Mouse (Mus musculus) intestine, embryonic 14.5 days (tissue): Measurements from ENCODE around the gene Comt. TPM values are rescaled to one million over a fixed set of nuclear protein-coding genes. Genes with fewer than 3 reads are reported as not detected.

Source experiments
- ATAC-seq: fragments of 200-750 bp; cut with Nextera tagmentation; replicated peaks from 2 replicates; pipeline ENCODE4 v1.8.0; 2017; ENCODE audit warnings: low read depth, moderate number of reproducible peaks, moderate TSS enrichment, moderate library complexity; ENCODE audit not compliant: low FRiP score, low TSS enrichment
- DNase-seq: peaks from one replicate; pipeline ENCODE4 v3.0.0-alpha.2; 2018; ENCODE audit warnings: low spot score
- H3K27ac ChIP-seq: fragments of 300-500 bp; sonication (generic); 2 replicates; pipeline ENCODE4 v1.5.1; 2014; ENCODE audit warnings: low read depth, mild to moderate bottlenecking, control low read depth
- H3K27me3 ChIP-seq: fragments of 300-500 bp; sonication (generic); replicated peaks from 2 replicates; pipeline ENCODE4 v1.6.1; 2014; ENCODE audit warnings: low read length, control low read depth; ENCODE audit not compliant: control insufficient read depth, insufficient read depth
- H3K36me3 ChIP-seq: fragments of 300-500 bp; sonication (generic); 2 replicates; pipeline ENCODE4 v1.6.1; 2014; ENCODE audit warnings: low read length, control low read depth; ENCODE audit not compliant: control insufficient read depth, insufficient read depth
- H3K4me1 ChIP-seq: fragments of 300-500 bp; sonication (generic); replicated peaks from 2 replicates; pipeline ENCODE4 v1.6.1; 2014; ENCODE audit warnings: low read length, control low read depth, mixed read lengths; ENCODE audit not compliant: control insufficient read depth, insufficient read depth
- H3K4me2 ChIP-seq: fragments of 300-500 bp; sonication (generic); 2 replicates; pipeline ENCODE4 v1.6.1; 2014; ENCODE audit warnings: low read length
- H3K4me3 ChIP-seq: fragments of 300-500 bp; sonication (generic); 2 replicates; pipeline ENCODE4 v1.5.1; 2014; ENCODE audit warnings: low read depth, low read length, control low read depth, mixed read lengths
- H3K9ac ChIP-seq: fragments of 300-500 bp; sonication (generic); 2 replicates; pipeline ENCODE4 v1.6.1; 2014; ENCODE audit warnings: mild to moderate bottlenecking, low read length
- H3K9me3 ChIP-seq: fragments of 300-500 bp; sonication (generic); 2 replicates; pipeline ENCODE4 v1.6.1; 2016; ENCODE audit warnings: low read length, control low read depth; ENCODE audit not compliant: control insufficient read depth
- WGBS: fragments of 180-500 bp; shearing (Covaris S2); extraction: QIAGEN DNeasy Blood & Tissue Kit; methylation state at CpG from one replicate; pipeline ENCODE4 v1.1.7; 2014; 5-methylcytosine and 5-hydroxymethylcytosine counted together
- polyA plus RNA-seq: library from polyadenylated mRNA; unstranded; fragments of >200 nt; fragmentation: Nextera tagmentation; extraction: Ambion mirVana; gene quantifications from 2 replicates; pipeline ENCODE4 v1.2.1, GENCODE M21; 2014

Gene Comt
- polyA plus RNA-seq, 1 experiment from 2014 or later: 95.6 TPM

DNA sequence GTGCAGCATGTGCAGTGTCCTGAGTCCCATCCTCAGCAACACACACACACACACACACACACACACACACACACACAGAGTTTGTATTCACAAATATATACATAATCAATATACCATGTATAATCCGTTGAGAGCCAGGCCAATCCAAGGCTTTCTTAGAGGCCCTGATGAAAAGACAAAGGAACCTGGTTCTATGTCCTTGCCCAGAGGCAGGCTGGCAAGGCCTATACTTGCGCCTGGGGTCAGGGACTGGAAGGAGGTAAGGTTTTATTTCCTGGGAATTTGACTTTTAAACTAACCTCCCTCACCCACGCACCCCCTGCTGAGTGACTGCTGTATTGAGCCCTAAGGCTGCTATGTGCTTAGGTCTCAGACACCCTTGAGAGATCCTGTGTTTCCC lies 6.1 kb downstream of the Comt start:
- H3K36me3 ChIP-seq: peaks cover 29% of the 10 kb centered on the region
- no peaks in the 10 kb centered on the region for H3K27me3 ChIP-seq
- ATAC-seq (no peak), DNase-seq (no peak)
- H3K27ac ChIP-seq: no peak overlapping the region
- H3K4me2 ChIP-seq: no peak overlapping the region
- no peak overlapping the region for H3K9ac ChIP-seq
- no peaks in the 10 kb centered on the region for H3K9me3 ChIP-seq
- WGBS: 61% methylated on average over 3 of the region's 3 CpGs
- H3K4me1 ChIP-seq: peaks cover 25% of the 10 kb centered on the region
- H3K4me3 ChIP-seq: no peak overlapping the region

DNA sequence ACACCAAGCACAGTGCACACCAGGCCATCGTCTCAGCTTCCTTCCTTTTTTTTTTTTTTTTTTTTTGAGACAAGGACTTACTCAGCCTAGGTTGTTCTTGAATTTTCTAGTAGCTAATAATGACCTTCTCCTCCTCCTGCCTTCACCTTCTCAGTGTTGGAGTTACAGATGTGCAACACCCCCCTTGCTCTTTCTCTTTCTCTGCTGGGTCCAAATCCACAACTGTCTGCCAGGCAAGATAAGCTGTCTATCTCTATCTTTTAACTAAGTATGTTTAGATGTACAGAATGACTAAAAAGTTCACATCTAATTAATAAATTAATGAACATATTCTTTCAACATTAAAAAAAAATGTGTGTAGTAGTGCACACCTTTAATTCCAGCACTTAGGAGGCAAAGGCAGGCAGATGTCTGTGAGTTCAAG lies 7.0 kb downstream of the Comt start:
- WGBS: 83% methylated on average over 1 of the region's 1 CpGs
- Histone ChIP-seq H3K4me3 (no peak overlapping the region), H3K9me3 (no peaks in the 10 kb centered on the region), H3K27ac (no peak overlapping the region), H3K4me2 (no peak overlapping the region), H3K4me1 (peaks cover 19% of the 10 kb centered on the region), H3K9ac (no peak overlapping the region), H3K36me3 (peaks cover 30% of the 10 kb centered on the region), H3K27me3 (no peaks in the 10 kb centered on the region)
- DNase-seq (no peak), ATAC-seq (no peak)

DNA sequence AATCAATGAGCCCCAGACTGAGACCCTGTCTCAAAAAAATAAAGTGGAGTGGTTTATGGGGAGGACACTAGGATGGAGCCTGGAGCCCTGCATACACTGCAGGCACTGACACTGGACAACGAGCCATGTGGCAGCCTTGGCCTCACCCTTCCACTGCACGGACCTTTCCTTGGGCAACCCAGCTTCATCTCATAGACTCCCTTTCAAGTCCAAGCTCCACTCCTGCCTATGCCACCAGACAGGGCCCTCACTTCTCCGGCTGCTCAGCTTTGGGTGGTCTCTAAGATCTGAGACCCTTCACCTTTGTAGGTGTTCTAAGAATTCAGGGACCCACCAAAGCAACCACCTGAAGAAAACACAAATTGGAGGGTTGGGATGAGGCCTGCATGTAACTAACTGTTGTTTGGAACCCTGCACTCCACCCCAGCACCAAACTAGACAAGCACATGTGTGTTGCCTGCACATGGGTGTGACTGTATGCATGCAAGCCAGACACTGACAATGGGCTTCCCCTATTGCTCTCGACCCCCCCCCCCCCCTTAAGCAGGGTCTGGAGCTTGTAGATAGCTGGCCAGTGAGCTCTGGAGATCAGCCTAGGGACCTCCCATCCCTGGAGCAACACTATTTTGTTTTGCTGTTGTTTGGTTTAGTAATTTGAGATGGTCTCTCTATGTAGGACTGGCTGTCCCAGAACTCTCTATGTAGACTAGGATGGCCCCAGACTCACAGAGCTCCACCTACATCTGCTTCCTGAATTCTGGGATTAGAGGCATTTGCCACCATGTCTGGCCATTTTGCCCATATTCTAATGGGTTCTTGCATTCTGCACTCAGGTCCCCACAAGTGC lies 7.7 kb downstream of the Comt start:
- 92% methylated on average over 4 of the region's 4 CpGs for WGBS
- H3K4me1 ChIP-seq: peaks cover 13% of the 10 kb centered on the region
- no peaks in the 10 kb centered on the region for H3K27me3 ChIP-seq
- H3K4me3 ChIP-seq: no peak overlapping the region
- H3K4me2 ChIP-seq: no peak overlapping the region
- no peak overlapping the region for H3K27ac ChIP-seq
- DNase-seq: no peak
- peaks cover 32% of the 10 kb centered on the region for H3K36me3 ChIP-seq
- no peaks in the 10 kb centered on the region for H3K9me3 ChIP-seq
- no peak overlapping the region for H3K9ac ChIP-seq
- ATAC-seq: no peak

DNA sequence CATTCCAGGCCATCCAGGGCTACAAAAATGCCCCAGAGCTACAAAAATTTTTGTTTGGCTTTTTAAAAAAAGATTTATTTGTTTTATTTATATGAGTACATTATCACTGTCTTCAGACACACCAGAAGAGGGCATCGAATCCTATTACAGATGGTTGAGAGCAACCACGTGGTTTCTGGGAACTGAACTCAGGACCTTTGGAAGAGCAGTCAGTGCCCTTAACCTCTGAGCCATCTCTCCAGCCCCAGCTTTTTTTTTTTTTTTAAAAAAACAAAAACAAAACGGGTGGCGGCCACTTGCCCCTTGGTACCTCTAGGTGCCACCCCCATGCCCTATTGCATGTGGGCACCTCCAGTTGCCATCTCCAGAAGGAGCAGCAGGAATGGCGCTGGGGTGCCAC lies 9.2 kb downstream of the Comt start:
- WGBS: 89% methylated on average over 5 of the region's 5 CpGs
- no peak overlapping the region for H3K4me2 ChIP-seq
- DNase-seq (no peak), ATAC-seq (no peak)
- H3K4me1 ChIP-seq: peaks cover 11% of the 10 kb centered on the region
- no peak overlapping the region for H3K27ac ChIP-seq
- no peak overlapping the region for H3K4me3 ChIP-seq
- H3K36me3 ChIP-seq: peaks cover 27% of the 10 kb centered on the region
- H3K9me3 ChIP-seq: no peaks in the 10 kb centered on the region
- no peaks in the 10 kb centered on the region for H3K27me3 ChIP-seq
- no peak overlapping the region for H3K9ac ChIP-seq

DNA sequence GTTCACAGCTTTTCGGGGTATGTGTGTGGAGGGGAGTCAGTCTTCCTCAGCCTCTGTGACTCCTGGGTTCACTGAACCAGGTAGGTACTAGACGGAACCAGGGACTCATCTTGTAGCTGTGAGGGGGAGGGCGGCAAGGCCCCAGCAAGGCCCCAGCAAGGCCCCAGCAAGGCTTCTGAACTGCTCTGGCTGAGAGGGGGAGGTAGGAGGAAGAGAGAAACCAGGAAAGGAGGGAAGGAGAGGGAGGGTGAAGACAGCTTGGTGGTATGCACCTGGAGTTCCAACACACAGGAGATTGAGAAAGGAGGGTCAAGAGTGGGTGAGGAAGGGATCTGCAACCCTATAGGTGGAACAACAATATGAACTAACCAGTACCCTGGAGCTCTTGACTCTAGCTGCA lies 9.8 kb downstream of the Comt start:
- no peak overlapping the region for H3K4me3 ChIP-seq
- WGBS: 76% methylated on average over 3 of the region's 3 CpGs
- peak overlapping the region; percentile 51; the same call in 1 of the 2 replicates for H3K27ac ChIP-seq
- H3K27me3 ChIP-seq: no peaks in the 10 kb centered on the region
- no peaks in the 10 kb centered on the region for H3K9me3 ChIP-seq
- H3K9ac ChIP-seq: peak overlapping the region; percentile 10; the same call in 1 of the 2 replicates
- ATAC-seq (no peak), DNase-seq (no peak)
- peaks cover 24% of the 10 kb centered on the region for H3K36me3 ChIP-seq
- H3K4me1 ChIP-seq: peaks cover 11% of the 10 kb centered on the region
- no peak overlapping the region for H3K4me2 ChIP-seq

DNA sequence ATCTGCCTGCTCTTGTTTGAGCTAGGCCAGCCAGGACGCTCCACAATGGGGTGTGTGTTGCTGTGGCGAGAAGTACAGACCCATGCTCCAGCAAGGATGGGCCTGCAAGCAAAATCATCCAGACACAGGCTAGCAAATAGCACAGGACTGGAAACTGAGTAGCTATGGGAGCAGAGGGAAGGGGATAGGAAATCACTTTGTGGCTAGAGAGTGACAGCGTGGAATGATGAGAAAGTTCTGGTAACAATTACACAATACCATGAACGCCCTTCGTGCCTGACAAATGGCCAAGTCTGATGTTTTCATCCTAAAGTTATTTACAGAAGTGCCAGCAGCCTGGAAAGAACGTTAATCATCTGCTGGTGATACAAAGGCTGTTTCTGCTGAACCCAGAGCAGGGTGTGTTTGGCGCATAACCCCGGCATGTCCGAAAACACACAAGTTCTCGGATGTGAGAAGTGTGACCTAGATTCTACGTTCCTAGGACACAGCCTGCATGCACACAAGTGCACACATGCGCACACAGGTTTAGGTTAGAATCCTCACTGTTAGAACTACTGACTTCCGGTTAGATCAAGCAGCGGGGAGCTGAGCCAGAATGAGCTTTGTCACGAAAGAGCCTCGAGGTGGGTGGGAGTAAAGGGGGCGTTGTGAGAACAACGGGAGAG lies 10.4 kb downstream of the Comt start:
- 44% methylated on average over 18 of the region's 18 CpGs for WGBS
- Histone ChIP-seq H3K36me3 (peaks cover 24% of the 10 kb centered on the region), H3K4me2 (no peak overlapping the region)

DNA sequence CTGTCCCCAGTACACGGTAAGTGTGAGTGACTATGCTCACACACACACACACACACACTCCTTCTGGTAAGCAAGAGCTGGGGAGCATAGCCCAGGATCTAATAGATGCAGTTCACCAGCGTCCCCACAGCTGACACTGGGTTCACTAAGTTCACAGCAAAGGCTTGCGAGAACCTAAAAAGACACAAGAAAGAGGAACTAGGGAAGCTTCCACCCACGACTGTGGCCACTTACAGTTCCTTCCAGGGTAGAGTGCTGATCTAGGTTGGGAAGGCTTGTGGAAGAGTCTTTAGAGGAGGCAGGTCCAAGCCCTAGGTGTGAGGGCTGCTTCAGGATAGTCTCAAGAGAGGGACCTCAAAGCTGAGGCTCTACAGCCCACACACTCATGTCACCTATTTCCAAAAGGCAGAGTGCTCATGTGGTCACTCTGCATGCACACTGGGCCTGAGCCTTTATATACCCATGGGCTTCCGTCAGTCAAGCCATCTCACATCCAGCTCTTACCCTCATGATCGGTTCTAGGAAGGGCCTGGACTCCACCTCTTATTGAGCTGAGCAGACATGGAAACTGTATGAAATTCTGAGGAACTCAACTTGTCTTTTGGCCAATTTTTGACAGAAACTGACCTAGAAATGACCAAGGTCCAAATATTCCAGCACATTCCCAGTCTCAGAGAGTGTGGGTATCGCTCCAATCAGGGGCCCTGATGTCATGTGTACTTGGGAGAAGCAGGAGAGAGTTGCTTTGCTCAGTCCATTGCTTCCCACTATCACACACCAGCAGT lies 13.4 kb downstream of the Comt start:
- 85% methylated on average over 7 of the region's 7 CpGs for WGBS
- DNase-seq (no peak), ATAC-seq (no peak)
- Histone ChIP-seq H3K36me3 (peaks cover 43% of the 10 kb centered on the region), H3K9me3 (no peaks in the 10 kb centered on the region), H3K27me3 (no peaks in the 10 kb centered on the region), H3K27ac (no peak overlapping the region), H3K4me1 (peaks cover 11% of the 10 kb centered on the region), H3K4me2 (no peak overlapping the region), H3K9ac (no peak overlapping the region), H3K4me3 (no peak overlapping the region)

More for the DNA sequence above, 10.4 kb downstream of the Comt start:
- H3K4me3 ChIP-seq: no peak overlapping the region
- no peaks in the 10 kb centered on the region for H3K9me3 ChIP-seq
- DNase-seq: no peak
- peak overlapping the region; percentile 51 for H3K27ac ChIP-seq
- 0 out of 2 replicates have a peak, but pooled peaks have one; percentile 21 for ATAC-seq
- H3K4me1 ChIP-seq: peaks cover 11% of the 10 kb centered on the region
- no peaks in the 10 kb centered on the region for H3K27me3 ChIP-seq
- H3K9ac ChIP-seq: no peak overlapping the region

DNA sequence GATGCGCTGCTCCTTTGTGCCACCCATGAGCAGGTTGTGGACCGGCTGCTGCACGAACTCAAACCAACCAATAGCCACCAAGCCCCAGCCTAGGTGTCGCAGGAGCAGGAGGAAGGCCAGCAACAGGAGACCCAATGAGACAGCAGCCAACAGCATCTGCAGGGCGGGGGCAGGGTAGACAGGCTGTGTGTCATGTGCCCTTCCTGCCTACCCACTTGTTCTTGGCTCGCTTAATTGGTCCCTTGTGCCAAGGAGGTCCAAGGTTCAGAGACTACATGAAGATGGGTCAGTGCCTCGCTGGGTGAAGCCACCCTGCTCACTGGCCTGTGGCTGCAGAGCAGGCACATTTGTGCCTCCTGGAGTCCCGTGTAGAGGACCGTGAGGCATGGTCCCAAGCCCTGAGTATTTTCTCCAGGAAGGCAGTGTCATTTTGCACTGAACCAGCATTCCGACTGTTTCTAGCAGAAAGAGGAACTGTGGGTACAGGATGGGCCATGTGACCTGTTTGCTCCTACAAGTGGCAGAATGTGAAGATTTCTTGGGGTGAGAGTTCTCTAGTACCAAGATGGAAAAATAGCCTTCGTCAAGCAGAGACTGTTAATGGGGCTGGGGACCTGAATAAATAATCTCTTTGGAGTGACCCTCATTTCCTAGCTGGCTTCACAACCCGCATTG lies 14.7 kb downstream of the Comt start:
- Histone ChIP-seq H3K4me1 (peaks cover 11% of the 10 kb centered on the region), H3K27ac (no peak overlapping the region), H3K4me2 (no peak overlapping the region), H3K36me3 (peaks cover 52% of the 10 kb centered on the region), H3K4me3 (no peak overlapping the region), H3K9ac (no peak overlapping the region), H3K9me3 (no peaks in the 10 kb centered on the region), H3K27me3 (no peaks in the 10 kb centered on the region)
- no peak for DNase-seq
- WGBS: 83% methylated on average over 12 of the region's 12 CpGs
- no peak for ATAC-seq
